8 mouse cellular contexts compared by ENCODE assay signal in the genomic region with DNA sequence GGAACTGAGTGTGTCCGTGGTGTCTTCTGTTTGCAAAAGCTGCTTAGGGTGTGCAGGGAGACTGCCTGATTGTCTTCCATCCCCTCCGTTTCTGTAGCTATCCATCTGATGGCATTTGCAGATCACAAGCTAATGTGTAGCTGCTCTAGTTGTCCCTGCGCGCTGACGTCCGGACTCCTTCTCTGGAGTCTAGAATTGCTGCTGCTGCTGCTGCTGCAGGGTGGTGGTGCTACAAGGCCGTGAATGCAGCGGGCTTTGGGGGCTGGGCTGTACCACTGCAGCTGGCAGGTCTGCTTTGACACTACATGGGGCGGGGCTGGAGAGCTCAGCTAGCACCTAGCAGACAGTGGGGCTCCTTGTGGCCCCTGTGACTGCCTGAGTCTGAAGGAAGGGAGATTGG. TPM values are rescaled to one million over a fixed set of nuclear protein-coding genes. Genes with fewer than 3 reads are reported as not detected.
DNase-seq lines count a peak whose midpoint lies in the region; ATAC-seq lines count a peak whose summit lies in the region.

No protein-coding gene starts in this region.

- H3K9ac ChIP-seq in heart, embryonic 13.5 days, result no peak overlapping the region
- peak overlapping the region; percentile 87 for H3K9ac ChIP-seq in hindbrain, embryonic 14.5 days
- no peak overlapping the region for H3K9ac ChIP-seq in limb, embryonic 13.5 days
- no peak overlapping the region for H3K9ac ChIP-seq in stomach, embryonic 14.5 days (replicated peaks; ENCODE audit: low read depth, low read length)

- H3K27ac ChIP-seq in heart, embryonic 13.5 days (replicated peaks), result no peak overlapping the region
- peak overlapping the region; percentile 92 for H3K27ac ChIP-seq in hindbrain, embryonic 14.5 days
- no peak overlapping the region for H3K27ac ChIP-seq in limb, embryonic 13.5 days
- H3K27ac ChIP-seq in stomach, embryonic 14.5 days (ENCODE audit: low read length), result no peak overlapping the region

- H3K4me3 ChIP-seq in heart, embryonic 13.5 days, result peak overlapping the region; percentile 6; the same call in 1 of the 2 replicates
- H3K4me3 ChIP-seq in hindbrain, embryonic 14.5 days (replicated peaks; ENCODE audit: low read length), result peak overlapping the region; percentile 72
- H3K4me3 ChIP-seq in limb, embryonic 13.5 days, result peak overlapping the region; percentile 20
- H3K4me3 ChIP-seq in stomach, embryonic 14.5 days (ENCODE audit: low read depth, low read length), result no peak overlapping the region

- DNase-seq in heart, adult 11 months, result no peak
- DNase-seq in embryo, embryonic 11 days, result peak; percentile 75
- DNase-seq in hindbrain, embryonic 14.5 days (ENCODE audit: low spot score), result peak; percentile 75
- no peak for DNase-seq in kidney, adult 8-10 months

- no peaks in the 10 kb centered on the region for H3K36me3 ChIP-seq in heart, embryonic 13.5 days
- H3K36me3 ChIP-seq in hindbrain, embryonic 14.5 days (replicated peaks; ENCODE audit: control insufficient read depth, insufficient read depth), result no peaks in the 10 kb centered on the region
- no peaks in the 10 kb centered on the region for H3K36me3 ChIP-seq in limb, embryonic 13.5 days
- no peaks in the 10 kb centered on the region for H3K36me3 ChIP-seq in stomach, embryonic 14.5 days (ENCODE audit: control insufficient read depth, insufficient read depth, low read length)

- no peaks in the 10 kb centered on the region for H3K9me3 ChIP-seq in heart, embryonic 13.5 days
- no peaks in the 10 kb centered on the region for H3K9me3 ChIP-seq in hindbrain, embryonic 14.5 days (ENCODE audit: control insufficient read depth, low read length)
- H3K9me3 ChIP-seq in limb, embryonic 13.5 days, result no peaks in the 10 kb centered on the region
- no peaks in the 10 kb centered on the region for H3K9me3 ChIP-seq in stomach, embryonic 14.5 days (ENCODE audit: control insufficient read depth, low read depth, low read length)

- ATAC-seq in heart, embryonic 13.5 days (ENCODE audit: extremely low read depth, insufficient number of reproducible peaks, low FRiP score, low TSS enrichment), result no peak
- peak; percentile 82 for ATAC-seq in hindbrain, embryonic 14.5 days (ENCODE audit: low FRiP score)
- ATAC-seq in limb, embryonic 13.5 days (ENCODE audit: low FRiP score, low read depth), result 0 out of 2 replicates have a peak, but pooled peaks have one; percentile 30
- 0 out of 2 replicates have a peak, but pooled peaks have one; percentile 24 for ATAC-seq in stomach, embryonic 14.5 days (ENCODE audit: insufficient number of reproducible peaks, insufficient read depth, low FRiP score, low read depth)
- ATAC-seq in erythroid progenitor cell, adult 5-6 weeks (replicated peaks; ENCODE audit: low FRiP score, poor library complexity, severe bottlenecking), result no peak

- peak overlapping the region; percentile 37 for H3K4me2 ChIP-seq in heart, embryonic 13.5 days
- peak overlapping the region; percentile 82 for H3K4me2 ChIP-seq in hindbrain, embryonic 14.5 days (replicated peaks)
- H3K4me2 ChIP-seq in limb, embryonic 13.5 days (replicated peaks), result peak overlapping the region; percentile 38
- no peak overlapping the region for H3K4me2 ChIP-seq in stomach, embryonic 14.5 days (replicated peaks; ENCODE audit: low read depth, low read length)

- peaks cover 50% of the 10 kb centered on the region for H3K27me3 ChIP-seq in heart, embryonic 13.5 days (replicated peaks)
- peaks cover 13% of the 10 kb centered on the region for H3K27me3 ChIP-seq in hindbrain, embryonic 14.5 days (ENCODE audit: control insufficient read depth, insufficient read depth, low read length)
- H3K27me3 ChIP-seq in limb, embryonic 13.5 days, result peaks cover 41% of the 10 kb centered on the region
- H3K27me3 ChIP-seq in stomach, embryonic 14.5 days (ENCODE audit: control insufficient read depth, insufficient read depth, low read length), result peaks cover 14% of the 10 kb centered on the region; the same call in 1 of the 2 replicates

- 1% methylated on average over 9 of the region's 9 CpGs for WGBS in heart, embryonic 13.5 days
- 2% methylated on average over 9 of the region's 9 CpGs for WGBS in hindbrain, embryonic 14.5 days
- 3% methylated on average over 9 of the region's 9 CpGs for WGBS in limb, embryonic 13.5 days
- 4% methylated on average over 9 of the region's 9 CpGs for WGBS in stomach, embryonic 14.5 days

- H3K4me1 ChIP-seq in heart, embryonic 13.5 days, result peaks cover 25% of the 10 kb centered on the region
- H3K4me1 ChIP-seq in hindbrain, embryonic 14.5 days (replicated peaks; ENCODE audit: control insufficient read depth, insufficient read depth, low read length), result peaks cover 7% of the 10 kb centered on the region; the same call in 1 of the 2 replicates
- peaks cover 25% of the 10 kb centered on the region for H3K4me1 ChIP-seq in limb, embryonic 13.5 days
- 0 out of 2 replicates have a peak, but pooled peaks cover 4% of the 10 kb centered on the region for H3K4me1 ChIP-seq in stomach, embryonic 14.5 days (ENCODE audit: control insufficient read depth, insufficient read depth, low read length)

RNA-seq across cellular contexts. Expression of a gene that starts 3.2 kb away (rescaled TPM):
- polyA plus RNA-seq in heart, embryonic 13.5 days (2015; fragmentation: Nextera tagmentation; extraction: Ambion mirVana), result 0.28 and 0.38 TPM in 2 replicates
- polyA plus RNA-seq in hindbrain, embryonic 14.5 days (2014; fragmentation: Nextera tagmentation; extraction: Ambion mirVana), result 73.8 and 76.9 TPM in 2 replicates
- polyA plus RNA-seq in limb, embryonic 13.5 days (2015; fragmentation: Nextera tagmentation; extraction: Ambion mirVana), result 3.7 and 3.8 TPM in 2 replicates
- 1.8 and 2.2 TPM in 2 replicates for polyA plus RNA-seq in stomach, embryonic 14.5 days (2014; fragmentation: Nextera tagmentation; extraction: Ambion mirVana)
- not detected in 2 replicates for total RNA-seq in erythroid progenitor cell, adult 5-6 weeks (2015; ENCODE audit: low replicate concordance)
- not detected in 2 replicates for total RNA-seq in erythroid progenitor cell, adult 5-6 weeks (2017; ENCODE audit: low replicate concordance)

Comparison
In these comparisons a context has a peak if more than half of its experiments do, and no peak if none do; other contexts are left out.
1. ATAC-seq: peak in hindbrain, embryonic 14.5 days (single experiment), limb, embryonic 13.5 days (single experiment) and stomach, embryonic 14.5 days (single experiment); none in heart, embryonic 13.5 days (single experiment) and erythroid progenitor cell, adult 5-6 weeks (single experiment).
2. DNase-seq: peak in embryo, embryonic 11 days (single experiment) and hindbrain, embryonic 14.5 days (single experiment); none in heart, adult 11 months (single experiment) and kidney, adult 8-10 months (0 of 2).
3. RNA of a gene that starts 3.2 kb away (polyA plus RNA-seq): 73.8 to 76.9 TPM in hindbrain, embryonic 14.5 days; 3.7 to 3.8 TPM in limb, embryonic 13.5 days, 1.8 to 2.2 TPM in stomach, embryonic 14.5 days and 0.28 to 0.38 TPM in heart, embryonic 13.5 days; every median in the first group is over 10 times any median in the second.